Mouse (Mus musculus): Measurements from ENCODE around the gene Hoxa3. TPM values are rescaled to one million over a fixed set of nuclear protein-coding genes. Genes with fewer than 3 reads are reported as not detected.

The Hoxa3 gene
- polyA plus RNA-seq, 1 experiment from 2014 or later, result 0.11 TPM

- H3K36me3 ChIP-seq (ENCODE audit: control insufficient read depth, insufficient read depth, low read length), result no peaks in the 10 kb centered on the region
- no peaks in the 10 kb centered on the region for H3K4me1 ChIP-seq (ENCODE audit: control insufficient read depth, insufficient read depth, low read length)
- no peak overlapping the region for H3K27ac ChIP-seq (ENCODE audit: low read depth, low read length)
- H3K9me3 ChIP-seq (ENCODE audit: control insufficient read depth, low read length), result no peaks in the 10 kb centered on the region
- peaks cover 98% of the 10 kb centered on the region for H3K27me3 ChIP-seq (ENCODE audit: control insufficient read depth, insufficient read depth, low read length)
- H3K4me3 ChIP-seq (ENCODE audit: low read depth, low read length), result no peak overlapping the region
- no peak for DNase-seq (ENCODE audit: low spot score, missing footprints)
- no peak overlapping the region for H3K9ac ChIP-seq (ENCODE audit: low read length)
- H3K4me2 ChIP-seq, result no peak overlapping the region
- WGBS, result 6% methylated on average over 9 of the region's 9 CpGs
- no peak for ATAC-seq (ENCODE audit: low FRiP score)
Observed at GRCm38 (mm10) chr6:52241001-52241621, 28.0 kb upstream of the Hoxa3 start.

- Histone ChIP-seq H3K9ac (ENCODE audit: low read length) (no peak within 1 kb of the TSS), H3K9me3 (ENCODE audit: control insufficient read depth, low read length) (no peaks in the 10 kb centered on the region), H3K4me2 (no peak within 1 kb of the TSS), H3K4me3 (ENCODE audit: low read depth, low read length) (no peak within 1 kb of the TSS), H3K27me3 (ENCODE audit: control insufficient read depth, insufficient read depth, low read length) (peaks cover 98% of the 10 kb centered on the region), H3K27ac (ENCODE audit: low read depth, low read length) (no peak within 1 kb of the TSS), H3K4me1 (ENCODE audit: control insufficient read depth, insufficient read depth, low read length) (no peaks in the 10 kb centered on the region), H3K36me3 (ENCODE audit: control insufficient read depth, insufficient read depth, low read length) (no peaks in the 10 kb centered on the region)
- DNase-seq (ENCODE audit: low spot score, missing footprints), result peak; percentile 99
- ATAC-seq (ENCODE audit: low FRiP score), result 0 out of 2 replicates have a peak, but pooled peaks have one; percentile 57
- under 1% methylated on average over 35 of the region's 35 CpGs for WGBS
Observed at GRCm38 (mm10) chr6:52240389-52241000, 27.4 kb upstream of the Hoxa3 start, which contains the start of gene Hoxa10. TSS of gene Hoxa10 (minus strand) at chr6:52240854.

GRCm38 (mm10) chr6:52239625-52240388 lies 26.7 kb upstream of the Hoxa3 start:
- 3% methylated on average over 30 of the region's 30 CpGs for WGBS
- Histone ChIP-seq H3K4me3 (ENCODE audit: low read depth, low read length) (no peak overlapping the region), H3K36me3 (ENCODE audit: control insufficient read depth, insufficient read depth, low read length) (no peaks in the 10 kb centered on the region), H3K4me2 (no peak overlapping the region), H3K9ac (ENCODE audit: low read length) (no peak overlapping the region), H3K4me1 (ENCODE audit: control insufficient read depth, insufficient read depth, low read length) (no peaks in the 10 kb centered on the region), H3K27me3 (ENCODE audit: control insufficient read depth, insufficient read depth, low read length) (peaks cover 98% of the 10 kb centered on the region), H3K27ac (ENCODE audit: low read depth, low read length) (no peak overlapping the region), H3K9me3 (ENCODE audit: control insufficient read depth, low read length) (no peaks in the 10 kb centered on the region)
- no peak for DNase-seq (ENCODE audit: low spot score, missing footprints)
- no peak for ATAC-seq (ENCODE audit: low FRiP score)

- DNase-seq (ENCODE audit: low spot score, missing footprints) (no peak), ATAC-seq (ENCODE audit: low FRiP score) (no peak)
- under 1% methylated on average over 7 of the region's 7 CpGs for WGBS
- H3K4me2 ChIP-seq, result no peak overlapping the region
- H3K9ac ChIP-seq (ENCODE audit: low read length), result no peak overlapping the region
- no peak overlapping the region for H3K27ac ChIP-seq (ENCODE audit: low read depth, low read length)
- peaks cover 99% of the 10 kb centered on the region for H3K27me3 ChIP-seq (ENCODE audit: control insufficient read depth, insufficient read depth, low read length)
- H3K36me3 ChIP-seq (ENCODE audit: control insufficient read depth, insufficient read depth, low read length), result no peaks in the 10 kb centered on the region
- H3K4me3 ChIP-seq (ENCODE audit: low read depth, low read length), result no peak overlapping the region
- no peaks in the 10 kb centered on the region for H3K9me3 ChIP-seq (ENCODE audit: control insufficient read depth, low read length)
- H3K4me1 ChIP-seq (ENCODE audit: control insufficient read depth, insufficient read depth, low read length), result no peaks in the 10 kb centered on the region; the same call in 1 of the 2 replicates
Observed at GRCm38 (mm10) chr6:52238976-52239375, 25.8 kb upstream of the Hoxa3 start.

GRCm38 (mm10) chr6:52238155-52238545 lies 25.0 kb upstream of the Hoxa3 start:
- Histone ChIP-seq H3K27me3 (ENCODE audit: control insufficient read depth, insufficient read depth, low read length) (peaks cover 99% of the 10 kb centered on the region), H3K4me2 (no peak overlapping the region), H3K4me3 (ENCODE audit: low read depth, low read length) (no peak overlapping the region), H3K9me3 (ENCODE audit: control insufficient read depth, low read length) (no peaks in the 10 kb centered on the region), H3K36me3 (ENCODE audit: control insufficient read depth, insufficient read depth, low read length) (no peaks in the 10 kb centered on the region), H3K27ac (ENCODE audit: low read depth, low read length) (no peak overlapping the region), H3K9ac (ENCODE audit: low read length) (no peak overlapping the region), H3K4me1 (ENCODE audit: control insufficient read depth, insufficient read depth, low read length) (no peaks in the 10 kb centered on the region; the same call in 1 of the 2 replicates)
- 2% methylated on average over 7 of the region's 7 CpGs for WGBS
- DNase-seq (ENCODE audit: low spot score, missing footprints) (no peak), ATAC-seq (ENCODE audit: low FRiP score) (no peak)

- Histone ChIP-seq H3K9ac (ENCODE audit: low read length) (no peak overlapping the region), H3K27me3 (ENCODE audit: control insufficient read depth, insufficient read depth, low read length) (peaks cover 99% of the 10 kb centered on the region), H3K9me3 (ENCODE audit: control insufficient read depth, low read length) (no peaks in the 10 kb centered on the region), H3K4me3 (ENCODE audit: low read depth, low read length) (no peak overlapping the region), H3K4me2 (no peak overlapping the region), H3K4me1 (ENCODE audit: control insufficient read depth, insufficient read depth, low read length) (no peaks in the 10 kb centered on the region; the same call in 1 of the 2 replicates), H3K36me3 (ENCODE audit: control insufficient read depth, insufficient read depth, low read length) (no peaks in the 10 kb centered on the region), H3K27ac (ENCODE audit: low read depth, low read length) (no peak overlapping the region)
- no peak for DNase-seq (ENCODE audit: low spot score, missing footprints)
- ATAC-seq (ENCODE audit: low FRiP score), result no peak
- WGBS, result 8% methylated on average over 10 of the region's 10 CpGs
Observed at GRCm38 (mm10) chr6:52237346-52238154, 24.4 kb upstream of the Hoxa3 start.

- Histone ChIP-seq H3K27ac (ENCODE audit: low read depth, low read length) (no peak overlapping the region), H3K4me2 (no peak overlapping the region), H3K9me3 (ENCODE audit: control insufficient read depth, low read length) (no peaks in the 10 kb centered on the region), H3K27me3 (ENCODE audit: control insufficient read depth, insufficient read depth, low read length) (peaks cover 99% of the 10 kb centered on the region), H3K4me3 (ENCODE audit: low read depth, low read length) (no peak overlapping the region), H3K4me1 (ENCODE audit: control insufficient read depth, insufficient read depth, low read length) (no peaks in the 10 kb centered on the region; the same call in 1 of the 2 replicates), H3K9ac (ENCODE audit: low read length) (no peak overlapping the region), H3K36me3 (ENCODE audit: control insufficient read depth, insufficient read depth, low read length) (no peaks in the 10 kb centered on the region)
- DNase-seq (ENCODE audit: low spot score, missing footprints) (no peak), ATAC-seq (ENCODE audit: low FRiP score) (no peak)
- WGBS, result 12% methylated on average over 3 of the region's 3 CpGs
Observed at GRCm38 (mm10) chr6:52236806-52237205, 23.7 kb upstream of the Hoxa3 start.

- WGBS, result 19% methylated on average over 6 of the region's 6 CpGs
Observed at GRCm38 (mm10) chr6:52235866-52236265, 22.7 kb upstream of the Hoxa3 start.

More at GRCm38 (mm10) chr6:52235866-52236265, 22.7 kb upstream of the Hoxa3 start:
- no peaks in the 10 kb centered on the region for H3K9me3 ChIP-seq (ENCODE audit: control insufficient read depth, low read length)
- H3K9ac ChIP-seq (ENCODE audit: low read length), result no peak overlapping the region
- no peaks in the 10 kb centered on the region; the same call in 1 of the 2 replicates for H3K4me1 ChIP-seq (ENCODE audit: control insufficient read depth, insufficient read depth, low read length)
- DNase-seq (ENCODE audit: low spot score, missing footprints) (no peak), ATAC-seq (ENCODE audit: low FRiP score) (no peak)
- peaks cover 95% of the 10 kb centered on the region for H3K27me3 ChIP-seq (ENCODE audit: control insufficient read depth, insufficient read depth, low read length)
- H3K4me3 ChIP-seq (ENCODE audit: low read depth, low read length), result no peak overlapping the region
- H3K4me2 ChIP-seq, result no peak overlapping the region
- no peak overlapping the region for H3K27ac ChIP-seq (ENCODE audit: low read depth, low read length)
- no peaks in the 10 kb centered on the region for H3K36me3 ChIP-seq (ENCODE audit: control insufficient read depth, insufficient read depth, low read length)

Measured in midbrain, embryonic 11.5 days (tissue).